Mouse (Mus musculus): ENCODE measurements at regions not wholly inside any gene's neighbourhood (a gene's known extent, or its start where the extent isn't known, plus 50 kb on each side); places are given as distances from the start of the nearest gene placed in this dataset.

DNA sequence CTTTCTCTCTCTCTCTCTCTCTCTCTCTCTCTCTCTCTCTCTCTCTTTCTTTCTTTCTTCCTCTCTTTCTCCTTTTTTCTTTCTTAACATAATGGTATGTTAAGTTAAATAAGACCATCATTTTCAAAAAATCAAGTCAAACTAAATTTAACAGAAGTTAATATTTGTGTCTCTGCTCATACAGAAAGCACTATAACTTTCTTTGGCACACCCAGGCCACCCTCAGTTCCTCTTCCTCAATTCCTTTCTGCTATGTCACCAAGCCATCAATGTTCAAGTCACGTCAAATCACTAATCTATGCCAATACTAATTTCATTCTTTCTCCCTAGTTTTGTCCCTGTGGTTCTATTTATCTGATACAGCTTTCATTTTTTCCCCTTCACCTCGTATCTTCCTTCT, 66.5 kb upstream of the Mtap start:
- TF ChIP-seq EP300 (IDR thresholded peaks at IDR 0.05; ENCODE audit: low read depth) (no peak), CTCF (IDR thresholded peaks at IDR 0.05; ENCODE audit: low read depth) (no peak)
